Mouse (Mus musculus): Measurements from ENCODE around the gene Bmpr2. TPM values are rescaled to one million over a fixed set of nuclear protein-coding genes. Genes with fewer than 3 reads are reported as not detected.

Bmpr2 gene
- 11.2 and 11.8 TPM in 2 replicates for polyA plus RNA-seq (2014; fragmentation: Nextera tagmentation; extraction: Ambion mirVana)

- no peaks in the 10 kb centered on the region for H3K36me3 ChIP-seq (ENCODE audit: control insufficient read depth, insufficient read depth, low read length)
- no peaks in the 10 kb centered on the region for H3K27me3 ChIP-seq (ENCODE audit: control insufficient read depth, insufficient read depth, low read length)
- peak within 1 kb of the TSS; percentile 66 for H3K4me2 ChIP-seq (ENCODE audit: low read depth, severe bottlenecking)
- under 1% methylated on average over 44 of the region's 75 CpGs for WGBS
- peak within 1 kb of the TSS; percentile 98 for H3K27ac ChIP-seq (replicated peaks; ENCODE audit: low read depth, low read length)
- H3K9ac ChIP-seq (ENCODE audit: low read length) = peak within 1 kb of the TSS; percentile 92
- ATAC-seq (ENCODE audit: insufficient number of reproducible peaks, low FRiP score, low TSS enrichment, low read depth) (peak; percentile 94), DNase-seq (ENCODE audit: low spot score) (peak; percentile 91)
- H3K4me3 ChIP-seq (ENCODE audit: low read depth, low read length) = peak within 1 kb of the TSS; percentile 94
- no peaks in the 10 kb centered on the region for H3K9me3 ChIP-seq (ENCODE audit: control insufficient read depth, low read length)
- peaks cover 7% of the 10 kb centered on the region; the same call in 1 of the 2 replicates for H3K4me1 ChIP-seq (ENCODE audit: control insufficient read depth, insufficient read depth, low read length)
Measured at GRCm38 (mm10) chr1:59763164-59763768, at the start of gene Bmpr2. Gene Bmpr2, plus strand, starts transcription at chr1:59763400.

- ATAC-seq (ENCODE audit: insufficient number of reproducible peaks, low FRiP score, low TSS enrichment, low read depth) (no peak), DNase-seq (ENCODE audit: low spot score) (no peak)
- Histone ChIP-seq H3K9ac (ENCODE audit: low read length) (no peak overlapping the region), H3K4me1 (ENCODE audit: control insufficient read depth, insufficient read depth, low read length) (no peaks in the 10 kb centered on the region), H3K27ac (replicated peaks; ENCODE audit: low read depth, low read length) (no peak overlapping the region), H3K36me3 (ENCODE audit: control insufficient read depth, insufficient read depth, low read length) (peaks cover 2% of the 10 kb centered on the region; the same call in 1 of the 2 replicates), H3K9me3 (ENCODE audit: control insufficient read depth, low read length) (no peaks in the 10 kb centered on the region), H3K27me3 (ENCODE audit: control insufficient read depth, insufficient read depth, low read length) (no peaks in the 10 kb centered on the region), H3K4me2 (ENCODE audit: low read depth, severe bottlenecking) (no peak overlapping the region), H3K4me3 (ENCODE audit: low read depth, low read length) (no peak overlapping the region)
- 55% methylated on average over 4 of the region's 4 CpGs for WGBS
Measured at GRCm38 (mm10) chr1:59719900-59720299, 43.3 kb upstream of the Bmpr2 start.

GRCm38 (mm10) chr1:59725661-59726060 is 37.5 kb upstream of the Bmpr2 start:
- H3K27me3 ChIP-seq (ENCODE audit: control insufficient read depth, insufficient read depth, low read length) = no peaks in the 10 kb centered on the region
- H3K9ac ChIP-seq (ENCODE audit: low read length) = no peak overlapping the region
- DNase-seq (ENCODE audit: low spot score) = no peak
- no peak overlapping the region for H3K4me2 ChIP-seq (ENCODE audit: low read depth, severe bottlenecking)
- no peaks in the 10 kb centered on the region for H3K4me1 ChIP-seq (ENCODE audit: control insufficient read depth, insufficient read depth, low read length)
- no peak for ATAC-seq (ENCODE audit: insufficient number of reproducible peaks, low FRiP score, low TSS enrichment, low read depth)
- no peaks in the 10 kb centered on the region for H3K9me3 ChIP-seq (ENCODE audit: control insufficient read depth, low read length)
- no peak overlapping the region for H3K4me3 ChIP-seq (ENCODE audit: low read depth, low read length)
- H3K27ac ChIP-seq (replicated peaks; ENCODE audit: low read depth, low read length) = no peak overlapping the region
- no peaks in the 10 kb centered on the region; the same call in 1 of the 2 replicates for H3K36me3 ChIP-seq (ENCODE audit: control insufficient read depth, insufficient read depth, low read length)
- 71% methylated on average over 4 of the region's 4 CpGs for WGBS

- no peaks in the 10 kb centered on the region for H3K4me1 ChIP-seq (ENCODE audit: control insufficient read depth, insufficient read depth, low read length)
Measured at GRCm38 (mm10) chr1:59730106-59730505, 33.1 kb upstream of the Bmpr2 start.

GRCm38 (mm10) chr1:59730737-59731136 is 32.5 kb upstream of the Bmpr2 start:
- Histone ChIP-seq H3K4me3 (ENCODE audit: low read depth, low read length) (no peak overlapping the region), H3K36me3 (ENCODE audit: control insufficient read depth, insufficient read depth, low read length) (no peaks in the 10 kb centered on the region), H3K27ac (replicated peaks; ENCODE audit: low read depth, low read length) (no peak overlapping the region), H3K9me3 (ENCODE audit: control insufficient read depth, low read length) (no peaks in the 10 kb centered on the region), H3K9ac (ENCODE audit: low read length) (no peak overlapping the region), H3K4me1 (ENCODE audit: control insufficient read depth, insufficient read depth, low read length) (no peaks in the 10 kb centered on the region), H3K27me3 (ENCODE audit: control insufficient read depth, insufficient read depth, low read length) (no peaks in the 10 kb centered on the region), H3K4me2 (ENCODE audit: low read depth, severe bottlenecking) (no peak overlapping the region)
- ATAC-seq (ENCODE audit: insufficient number of reproducible peaks, low FRiP score, low TSS enrichment, low read depth) (no peak), DNase-seq (ENCODE audit: low spot score) (no peak)
- WGBS = 91% methylated on average over 4 of the region's 4 CpGs

More at GRCm38 (mm10) chr1:59730106-59730505, 33.1 kb upstream of the Bmpr2 start:
- WGBS = 91% methylated on average over 8 of the region's 8 CpGs
- Histone ChIP-seq H3K27ac (replicated peaks; ENCODE audit: low read depth, low read length) (no peak overlapping the region), H3K36me3 (ENCODE audit: control insufficient read depth, insufficient read depth, low read length) (no peaks in the 10 kb centered on the region), H3K4me3 (ENCODE audit: low read depth, low read length) (no peak overlapping the region), H3K27me3 (ENCODE audit: control insufficient read depth, insufficient read depth, low read length) (no peaks in the 10 kb centered on the region), H3K9me3 (ENCODE audit: control insufficient read depth, low read length) (no peaks in the 10 kb centered on the region), H3K9ac (ENCODE audit: low read length) (no peak overlapping the region), H3K4me2 (ENCODE audit: low read depth, severe bottlenecking) (no peak overlapping the region)
- ATAC-seq (ENCODE audit: insufficient number of reproducible peaks, low FRiP score, low TSS enrichment, low read depth) (no peak), DNase-seq (ENCODE audit: low spot score) (no peak)

- H3K27ac ChIP-seq (replicated peaks; ENCODE audit: low read depth, low read length) = no peak overlapping the region
- WGBS = 75% methylated on average over 6 of the region's 6 CpGs
- no peaks in the 10 kb centered on the region for H3K9me3 ChIP-seq (ENCODE audit: control insufficient read depth, low read length)
- H3K4me3 ChIP-seq (ENCODE audit: low read depth, low read length) = no peak overlapping the region
- ATAC-seq (ENCODE audit: insufficient number of reproducible peaks, low FRiP score, low TSS enrichment, low read depth) (no peak), DNase-seq (ENCODE audit: low spot score) (no peak)
- no peaks in the 10 kb centered on the region for H3K4me1 ChIP-seq (ENCODE audit: control insufficient read depth, insufficient read depth, low read length)
- H3K27me3 ChIP-seq (ENCODE audit: control insufficient read depth, insufficient read depth, low read length) = no peaks in the 10 kb centered on the region
- H3K36me3 ChIP-seq (ENCODE audit: control insufficient read depth, insufficient read depth, low read length) = no peaks in the 10 kb centered on the region
- no peak overlapping the region for H3K4me2 ChIP-seq (ENCODE audit: low read depth, severe bottlenecking)
- no peak overlapping the region for H3K9ac ChIP-seq (ENCODE audit: low read length)
Measured at GRCm38 (mm10) chr1:59734076-59734475, 29.1 kb upstream of the Bmpr2 start.

GRCm38 (mm10) chr1:59738768-59739414 is 24.3 kb upstream of the Bmpr2 start:
- H3K36me3 ChIP-seq (ENCODE audit: control insufficient read depth, insufficient read depth, low read length) = no peaks in the 10 kb centered on the region
- H3K4me1 ChIP-seq (ENCODE audit: control insufficient read depth, insufficient read depth, low read length) = no peaks in the 10 kb centered on the region
- H3K9me3 ChIP-seq (ENCODE audit: control insufficient read depth, low read length) = no peaks in the 10 kb centered on the region
- no peak for DNase-seq (ENCODE audit: low spot score)
- H3K27ac ChIP-seq (replicated peaks; ENCODE audit: low read depth, low read length) = no peak overlapping the region
- no peak overlapping the region for H3K9ac ChIP-seq (ENCODE audit: low read length)
- ATAC-seq (ENCODE audit: insufficient number of reproducible peaks, low FRiP score, low TSS enrichment, low read depth) = no peak
- H3K4me2 ChIP-seq (ENCODE audit: low read depth, severe bottlenecking) = no peak overlapping the region
- H3K4me3 ChIP-seq (ENCODE audit: low read depth, low read length) = no peak overlapping the region
- no peaks in the 10 kb centered on the region for H3K27me3 ChIP-seq (ENCODE audit: control insufficient read depth, insufficient read depth, low read length)
- 80% methylated on average over 6 of the region's 6 CpGs for WGBS

GRCm38 (mm10) chr1:59739577-59740354 is 23.4 kb upstream of the Bmpr2 start:
- H3K4me2 ChIP-seq (ENCODE audit: low read depth, severe bottlenecking) = no peak overlapping the region
- no peaks in the 10 kb centered on the region for H3K27me3 ChIP-seq (ENCODE audit: control insufficient read depth, insufficient read depth, low read length)
- no peak overlapping the region for H3K4me3 ChIP-seq (ENCODE audit: low read depth, low read length)
- H3K36me3 ChIP-seq (ENCODE audit: control insufficient read depth, insufficient read depth, low read length) = no peaks in the 10 kb centered on the region
- no peaks in the 10 kb centered on the region for H3K9me3 ChIP-seq (ENCODE audit: control insufficient read depth, low read length)
- DNase-seq (ENCODE audit: low spot score) (no peak), ATAC-seq (ENCODE audit: insufficient number of reproducible peaks, low FRiP score, low TSS enrichment, low read depth) (no peak)
- H3K4me1 ChIP-seq (ENCODE audit: control insufficient read depth, insufficient read depth, low read length) = no peaks in the 10 kb centered on the region
- WGBS = 61% methylated on average over 17 of the region's 17 CpGs
- no peak overlapping the region for H3K9ac ChIP-seq (ENCODE audit: low read length)
- H3K27ac ChIP-seq (replicated peaks; ENCODE audit: low read depth, low read length) = no peak overlapping the region
